Mouse (Mus musculus) limb, embryonic 10.5 days (tissue): ENCODE data around the gene Clpb. TPM values are rescaled to one million over a fixed set of nuclear protein-coding genes. Genes with fewer than 3 reads are reported as not detected.

Source experiments
- DNase-seq: peaks from one replicate; pipeline ENCODE4 v3.0.0-alpha.2; 2017; ENCODE audit warnings: low spot score
- H3K27ac ChIP-seq: fragments of 300-500 bp; sonication (generic); 2 replicates; pipeline ENCODE4 v1.5.1; 2016; ENCODE audit warnings: mild to moderate bottlenecking
- H3K27me3 ChIP-seq: fragments of 300-500 bp; sonication (generic); 2 replicates; pipeline ENCODE4 v1.6.1; 2016; ENCODE audit warnings: low read depth, mild to moderate bottlenecking; ENCODE audit not compliant: poor library complexity, severe bottlenecking
- H3K36me3 ChIP-seq: fragments of 300-500 bp; sonication (generic); 2 replicates; pipeline ENCODE4 v1.6.1; 2016; ENCODE audit warnings: mild to moderate bottlenecking, moderate library complexity
- H3K4me1 ChIP-seq: fragments of 300-500 bp; sonication (generic); 2 replicates; pipeline ENCODE4 v1.6.1; 2016
- H3K4me3 ChIP-seq: fragments of 300-500 bp; sonication (generic); 2 replicates; pipeline ENCODE4 v1.5.1; 2016; ENCODE audit warnings: mild to moderate bottlenecking, moderate library complexity
- H3K9me3 ChIP-seq: fragments of 300-500 bp; sonication (generic); replicated peaks from 2 replicates; pipeline ENCODE4 v1.6.1; 2016; ENCODE audit warnings: mild to moderate bottlenecking
- WGBS: fragments of 180-500 bp; shearing (Covaris S2); methylation state at CpG from one replicate; pipeline ENCODE4 v1.1.7; 2016; 5-methylcytosine and 5-hydroxymethylcytosine counted together
- polyA plus RNA-seq: library from polyadenylated mRNA; unstranded; fragments of >200 nt; fragmentation: Nextera tagmentation; extraction: Ambion mirVana; gene quantifications from 2 replicates; pipeline ENCODE4 v1.2.1, GENCODE M21; 2016

Clpb gene
- polyA plus RNA-seq, 1 experiment from 2014 or later = 62.7 TPM

DNA sequence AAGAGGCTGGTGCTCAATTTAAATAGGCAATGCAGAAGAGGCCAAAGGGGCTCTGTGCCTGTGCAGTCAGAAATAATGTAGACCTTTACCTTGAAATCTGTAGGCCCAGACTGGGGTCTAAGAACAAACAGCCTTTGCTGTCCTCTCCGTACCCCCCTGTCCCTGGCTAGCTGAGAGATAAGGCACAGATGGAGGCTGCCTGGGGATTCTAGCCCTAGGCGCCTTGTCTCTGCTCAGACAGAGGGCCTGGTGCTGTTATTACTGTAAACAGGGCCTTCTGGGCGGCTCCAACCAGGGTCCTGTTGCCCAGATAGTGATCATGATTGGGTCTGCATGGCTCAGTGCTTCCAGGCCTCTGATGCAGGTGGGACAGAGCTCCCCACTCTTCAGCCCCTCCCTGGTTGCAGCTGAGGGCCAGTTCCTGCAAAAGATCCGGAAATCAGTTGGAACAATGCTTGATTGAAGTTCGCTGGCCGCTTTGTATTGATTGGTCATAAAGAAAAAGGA, 18.2 kb downstream of the Clpb start:
- DNase-seq = no peak
- H3K4me3 ChIP-seq = no peak overlapping the region
- peaks cover 18% of the 10 kb centered on the region; the same call in 1 of the 2 replicates for H3K4me1 ChIP-seq
- H3K36me3 ChIP-seq = no peaks in the 10 kb centered on the region
- H3K9me3 ChIP-seq = no peaks in the 10 kb centered on the region
- 48% methylated on average over 6 of the region's 6 CpGs for WGBS
- H3K27me3 ChIP-seq = no peaks in the 10 kb centered on the region
- no peak overlapping the region; the same call in 1 of the 2 replicates for H3K27ac ChIP-seq

DNA sequence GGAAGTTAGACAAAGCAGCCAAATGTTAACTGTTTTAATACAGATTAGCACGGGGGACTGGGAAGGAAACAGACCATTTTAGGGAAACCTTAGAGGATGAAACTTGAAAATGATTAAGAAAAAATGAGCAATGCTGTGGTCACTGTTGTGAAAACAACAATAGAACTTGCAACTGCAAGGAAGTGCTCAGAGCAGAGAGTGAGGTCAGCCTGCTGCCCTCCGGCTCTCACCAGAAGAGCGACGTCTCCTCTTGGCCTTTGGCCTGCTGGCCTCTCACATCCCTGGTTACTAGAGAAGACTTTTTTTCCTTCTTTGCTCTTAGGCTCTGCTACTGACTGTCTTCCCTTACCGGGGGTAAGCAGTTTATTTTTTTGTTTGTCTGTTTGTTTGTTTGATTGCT, 19.5 kb downstream of the Clpb start:
- H3K4me3 ChIP-seq = no peak overlapping the region
- peaks cover 14% of the 10 kb centered on the region; the same call in 1 of the 2 replicates for H3K4me1 ChIP-seq
- peaks cover 5% of the 10 kb centered on the region for H3K36me3 ChIP-seq
- H3K27me3 ChIP-seq = no peaks in the 10 kb centered on the region
- no peak for DNase-seq
- H3K27ac ChIP-seq = no peak overlapping the region
- 64% methylated on average over 5 of the region's 5 CpGs for WGBS
- H3K9me3 ChIP-seq = no peaks in the 10 kb centered on the region

DNA sequence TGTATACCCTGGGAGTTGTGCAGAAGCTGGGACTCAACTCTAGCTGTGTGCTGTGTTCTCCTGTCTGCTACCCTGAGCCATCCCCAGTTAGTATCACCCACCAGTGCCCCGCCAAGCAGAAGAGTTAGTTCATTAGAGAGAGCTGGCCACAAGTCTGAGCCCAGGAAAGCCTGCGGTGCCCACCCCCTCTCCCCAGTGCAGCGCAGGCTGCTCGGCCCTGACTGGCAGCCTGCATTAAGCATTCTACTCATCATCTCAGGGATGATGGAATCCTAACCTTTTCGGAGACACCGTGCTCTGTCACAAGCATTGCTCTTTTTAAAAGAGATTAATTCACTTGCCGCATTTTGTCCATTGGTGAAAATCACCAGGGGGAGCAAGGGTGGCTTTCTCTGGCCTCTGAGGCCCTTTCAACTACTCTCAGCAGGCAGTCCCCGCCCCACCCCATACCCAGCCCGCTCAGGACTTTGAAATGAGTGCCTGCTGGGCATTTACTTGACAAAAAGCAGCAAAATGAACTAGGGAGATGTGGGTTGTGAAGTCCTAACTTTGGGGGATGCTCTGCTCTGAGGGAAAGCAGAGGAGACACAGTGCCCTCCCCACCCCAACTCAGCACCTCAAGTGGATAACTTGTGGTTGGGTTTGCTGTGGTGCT, 20.7 kb downstream of the Clpb start:
- no peaks in the 10 kb centered on the region for H3K27me3 ChIP-seq
- H3K36me3 ChIP-seq = peaks cover 12% of the 10 kb centered on the region
- no peak overlapping the region for H3K27ac ChIP-seq
- WGBS = 30% methylated on average over 9 of the region's 9 CpGs
- H3K4me3 ChIP-seq = no peak overlapping the region
- DNase-seq = no peak
- peaks cover 14% of the 10 kb centered on the region; the same call in 1 of the 2 replicates for H3K4me1 ChIP-seq
- no peaks in the 10 kb centered on the region for H3K9me3 ChIP-seq

- H3K4me1 ChIP-seq = peaks cover 12% of the 10 kb centered on the region; the same call in 1 of the 2 replicates
- no peaks in the 10 kb centered on the region for H3K9me3 ChIP-seq
- WGBS = 53% methylated on average over 3 of the region's 3 CpGs
- H3K36me3 ChIP-seq = peaks cover 12% of the 10 kb centered on the region
- DNase-seq = no peak
- no peak overlapping the region for H3K4me3 ChIP-seq
- no peak overlapping the region for H3K27ac ChIP-seq
- H3K27me3 ChIP-seq = no peaks in the 10 kb centered on the region
Measured at GRCm38 (mm10) chr7:101684671-101685070, 21.2 kb downstream of the Clpb start.

GRCm38 (mm10) chr7:101687144-101687543, 23.7 kb downstream of the Clpb start:
- H3K27me3 ChIP-seq = no peaks in the 10 kb centered on the region
- no peak overlapping the region for H3K27ac ChIP-seq
- WGBS = 97% methylated on average over 2 of the region's 2 CpGs
- H3K9me3 ChIP-seq = no peaks in the 10 kb centered on the region
- peaks cover 5% of the 10 kb centered on the region; the same call in 1 of the 2 replicates for H3K4me1 ChIP-seq
- no peak for DNase-seq
- H3K36me3 ChIP-seq = peaks cover 16% of the 10 kb centered on the region
- H3K4me3 ChIP-seq = no peak overlapping the region

DNA sequence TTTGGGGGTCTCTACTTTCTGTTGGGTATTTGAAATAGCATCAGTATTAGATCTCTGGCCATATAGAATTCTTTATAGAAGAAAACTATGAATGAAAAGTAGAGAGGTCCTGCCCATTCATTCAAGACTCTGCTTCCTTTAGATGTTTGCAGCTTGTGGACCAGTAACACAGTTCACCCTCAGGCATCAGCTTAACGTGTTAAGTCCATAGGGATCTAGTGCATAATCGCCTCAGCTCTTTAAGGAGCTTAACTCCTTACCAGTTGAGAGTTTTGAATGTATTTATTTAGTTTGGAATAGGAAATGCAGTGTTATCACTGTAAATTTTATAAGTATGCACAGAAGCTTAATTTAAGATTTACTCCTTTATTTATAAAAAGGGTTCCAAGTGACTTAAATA, 27.0 kb downstream of the Clpb start:
- Histone ChIP-seq H3K4me1 (no peaks in the 10 kb centered on the region), H3K36me3 (peaks cover 19% of the 10 kb centered on the region), H3K4me3 (no peak overlapping the region), H3K9me3 (no peaks in the 10 kb centered on the region), H3K27me3 (no peaks in the 10 kb centered on the region), H3K27ac (no peak overlapping the region)
- DNase-seq = no peak
- WGBS = 81% methylated on average over 2 of the region's 2 CpGs

GRCm38 (mm10) chr7:101691863-101692262, 28.4 kb downstream of the Clpb start:
- Histone ChIP-seq H3K9me3 (no peaks in the 10 kb centered on the region), H3K27me3 (no peaks in the 10 kb centered on the region), H3K4me3 (no peak overlapping the region), H3K4me1 (no peaks in the 10 kb centered on the region), H3K27ac (no peak overlapping the region), H3K36me3 (peaks cover 19% of the 10 kb centered on the region)
- no peak for DNase-seq
- 92% methylated on average over 8 of the region's 8 CpGs for WGBS

GRCm38 (mm10) chr7:101692446-101692845, 29.0 kb downstream of the Clpb start:
- H3K4me3 ChIP-seq = no peak overlapping the region
- peaks cover 19% of the 10 kb centered on the region for H3K36me3 ChIP-seq
- no peaks in the 10 kb centered on the region for H3K27me3 ChIP-seq
- H3K9me3 ChIP-seq = no peaks in the 10 kb centered on the region
- no peaks in the 10 kb centered on the region for H3K4me1 ChIP-seq
- no peak for DNase-seq
- 87% methylated on average over 14 of the region's 14 CpGs for WGBS
- no peak overlapping the region for H3K27ac ChIP-seq

DNA sequence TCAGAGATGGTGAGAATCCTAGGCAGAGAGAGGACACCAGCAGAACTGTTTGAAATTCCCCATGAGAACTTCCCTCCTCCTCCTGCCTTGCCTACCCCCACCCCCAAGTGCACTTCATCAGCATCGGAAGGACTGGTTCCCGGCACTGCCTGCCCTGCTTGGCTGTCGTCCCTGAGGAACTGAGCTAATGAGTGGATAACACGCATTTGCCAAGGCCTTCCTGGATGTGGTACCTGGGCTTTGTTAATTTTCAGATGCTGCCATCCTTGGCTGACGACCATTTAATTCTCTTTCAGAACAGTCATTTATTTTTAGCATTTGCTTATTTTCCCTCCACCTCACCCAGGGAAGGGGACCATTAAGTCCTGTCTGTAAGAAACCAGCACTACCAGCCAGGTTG, 32.0 kb downstream of the Clpb start:
- peaks cover 7% of the 10 kb centered on the region; the same call in 1 of the 2 replicates for H3K36me3 ChIP-seq
- 71% methylated on average over 5 of the region's 5 CpGs for WGBS
- DNase-seq = no peak
- H3K27ac ChIP-seq = no peak overlapping the region
- no peaks in the 10 kb centered on the region for H3K9me3 ChIP-seq
- H3K4me3 ChIP-seq = no peak overlapping the region
- H3K27me3 ChIP-seq = no peaks in the 10 kb centered on the region
- H3K4me1 ChIP-seq = no peaks in the 10 kb centered on the region

DNA sequence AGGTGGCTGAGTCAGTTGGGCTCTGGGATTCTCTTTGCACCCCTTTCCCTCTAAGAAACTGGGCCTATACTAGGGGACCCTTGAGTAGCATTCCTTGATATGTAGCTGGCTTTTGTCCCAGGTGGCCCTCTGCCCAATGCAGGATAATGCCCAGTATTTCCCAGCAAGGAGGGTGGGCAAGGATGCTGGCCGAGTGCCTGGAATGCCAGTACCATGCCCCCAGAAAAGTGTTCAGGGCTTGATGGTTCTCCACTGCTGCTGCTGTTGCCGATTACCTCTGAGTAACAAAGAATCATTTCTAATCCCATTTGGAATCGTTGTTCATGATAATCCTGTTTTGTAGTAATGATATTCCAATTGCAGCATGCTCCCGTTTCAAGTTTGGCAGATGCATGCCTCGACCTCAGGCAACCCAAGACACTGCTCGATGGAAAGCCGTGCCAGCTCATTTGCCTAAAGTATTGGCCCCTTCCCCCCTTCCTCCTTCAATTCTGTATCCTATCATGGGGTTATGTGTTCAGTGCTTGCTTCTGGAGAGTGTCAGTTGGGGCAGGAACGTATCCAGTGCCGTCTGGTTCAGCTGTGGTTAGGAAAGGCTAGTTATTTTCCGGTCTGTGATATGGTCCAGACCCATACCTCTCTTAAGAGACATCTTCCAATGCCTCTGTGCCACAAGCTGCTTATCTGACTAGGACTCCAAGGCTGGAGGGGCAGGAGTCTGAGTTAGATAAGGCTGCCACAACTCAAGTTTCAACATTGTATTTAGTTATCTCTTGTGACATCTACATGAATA, 33.7 kb downstream of the Clpb start:
- H3K27ac ChIP-seq = no peak overlapping the region
- 0 out of 2 replicates have a peak, but pooled peaks cover 3% of the 10 kb centered on the region for H3K36me3 ChIP-seq
- no peak for DNase-seq
- no peaks in the 10 kb centered on the region for H3K9me3 ChIP-seq
- 91% methylated on average over 10 of the region's 10 CpGs for WGBS
- H3K4me3 ChIP-seq = no peak overlapping the region
- H3K4me1 ChIP-seq = no peaks in the 10 kb centered on the region
- no peaks in the 10 kb centered on the region for H3K27me3 ChIP-seq

DNA sequence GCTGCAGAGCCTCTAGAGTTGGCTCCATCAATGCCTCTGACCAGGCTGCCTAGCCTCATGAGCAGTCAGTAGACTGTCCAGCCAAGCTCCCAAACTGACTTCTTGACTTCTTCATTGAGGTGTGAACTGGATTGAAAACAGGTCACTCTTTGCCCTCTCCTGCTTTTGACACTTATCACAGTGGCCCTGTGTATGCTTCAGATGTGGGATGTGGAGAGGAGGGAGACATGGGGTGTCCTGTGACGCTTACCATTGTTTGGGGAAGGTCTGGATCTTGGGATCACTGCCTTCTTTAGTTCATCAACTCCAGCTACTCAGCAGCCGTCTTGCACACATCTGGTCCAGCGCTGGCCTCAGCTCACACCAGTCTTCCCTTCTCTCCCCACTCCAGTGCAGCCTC, 36.9 kb downstream of the Clpb start:
- DNase-seq = no peak
- Histone ChIP-seq H3K36me3 (no peaks in the 10 kb centered on the region), H3K27me3 (no peaks in the 10 kb centered on the region), H3K27ac (no peak overlapping the region), H3K9me3 (no peaks in the 10 kb centered on the region), H3K4me1 (peaks cover 4% of the 10 kb centered on the region; the same call in 1 of the 2 replicates), H3K4me3 (no peak overlapping the region)
- WGBS = 53% methylated on average over 3 of the region's 3 CpGs

DNA sequence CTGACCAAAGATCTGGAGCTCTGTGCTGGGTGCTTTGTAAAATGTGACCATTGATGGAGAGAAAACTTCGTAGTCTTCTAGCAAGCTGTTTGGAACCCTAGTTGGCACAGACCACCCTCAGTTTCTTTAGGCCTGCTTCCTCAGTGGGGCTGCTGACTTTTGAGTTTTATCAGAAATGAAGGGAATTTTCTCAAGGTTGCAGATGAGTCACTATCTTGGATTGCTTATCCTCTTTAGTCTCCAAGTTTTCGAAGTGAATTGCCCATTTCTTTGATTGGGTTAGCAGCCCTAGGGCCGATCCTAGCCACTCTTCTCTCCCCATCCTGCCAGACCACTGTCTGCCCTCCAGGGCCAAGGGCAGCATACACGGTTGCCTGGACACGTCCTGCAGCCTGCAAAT, 39.3 kb downstream of the Clpb start:
- Histone ChIP-seq H3K27ac (no peak overlapping the region), H3K9me3 (no peaks in the 10 kb centered on the region), H3K4me3 (no peak overlapping the region), H3K36me3 (peaks cover 3% of the 10 kb centered on the region), H3K4me1 (peaks cover 4% of the 10 kb centered on the region; the same call in 1 of the 2 replicates), H3K27me3 (no peaks in the 10 kb centered on the region)
- WGBS = 71% methylated on average over 5 of the region's 5 CpGs
- DNase-seq = no peak

DNA sequence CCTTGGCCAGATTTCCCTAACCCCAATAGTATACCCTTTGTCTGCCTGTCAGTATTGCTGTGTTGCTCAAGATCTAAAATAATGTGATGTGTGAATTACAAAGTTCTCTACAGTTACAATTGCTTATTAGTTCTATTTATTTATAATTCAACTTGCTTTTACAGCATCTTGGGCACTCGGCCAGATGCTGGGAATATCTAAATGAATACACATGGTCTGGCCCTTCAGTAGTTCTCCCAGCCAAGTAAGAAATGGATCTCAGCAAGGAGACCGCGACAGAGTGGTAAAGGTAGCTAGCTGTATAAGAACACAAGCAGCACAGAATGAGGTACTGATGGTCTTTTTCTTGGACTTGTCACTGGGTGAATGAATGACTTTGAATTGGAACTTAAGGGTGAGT, 46.2 kb downstream of the Clpb start:
- no peaks in the 10 kb centered on the region for H3K9me3 ChIP-seq
- WGBS = 87% methylated on average over 3 of the region's 3 CpGs
- H3K27me3 ChIP-seq = no peaks in the 10 kb centered on the region
- no peak for DNase-seq
- H3K27ac ChIP-seq = no peak overlapping the region
- peaks cover 3% of the 10 kb centered on the region for H3K36me3 ChIP-seq
- H3K4me1 ChIP-seq = no peaks in the 10 kb centered on the region
- H3K4me3 ChIP-seq = no peak overlapping the region
